Mouse (Mus musculus) thymus, adult 18-20 months (tissue): ENCODE results near the gene Usp47.

Source experiments
- DNase-seq, 2 experiments: peaks; one replicate each; pipeline ENCODE4 v3.0.0; 2022; ENCODE audit warnings: mixed read lengths in 2 of 2

The Usp47 gene

GRCm38 (mm10) chr7:112023150-112023600 is at the start of gene Usp47:
TSS of gene Usp47 (plus strand) at chr7:112023504.
- DNase-seq: peak; percentile 79 to 85

DNA sequence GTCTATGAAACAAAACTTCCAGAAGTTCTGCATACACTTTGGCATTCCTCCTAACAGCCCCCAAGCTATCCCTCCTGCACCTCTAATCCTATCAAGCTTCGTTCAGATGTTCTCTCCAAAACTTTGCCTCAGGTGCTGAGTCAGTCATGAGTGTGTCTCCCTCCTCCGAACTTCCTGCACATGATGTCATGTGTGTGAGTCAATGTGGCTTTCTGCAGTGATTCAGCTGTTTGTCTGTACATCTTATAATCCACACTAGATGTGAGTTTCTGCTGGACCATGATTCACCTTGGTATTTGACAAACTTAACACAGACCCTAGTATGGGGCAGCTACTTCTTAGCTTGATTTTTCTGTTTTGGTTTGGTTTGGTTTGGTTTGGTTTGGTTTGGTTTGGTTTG is 46.9 kb upstream of the Usp47 start:
- no peak for DNase-seq

DNA sequence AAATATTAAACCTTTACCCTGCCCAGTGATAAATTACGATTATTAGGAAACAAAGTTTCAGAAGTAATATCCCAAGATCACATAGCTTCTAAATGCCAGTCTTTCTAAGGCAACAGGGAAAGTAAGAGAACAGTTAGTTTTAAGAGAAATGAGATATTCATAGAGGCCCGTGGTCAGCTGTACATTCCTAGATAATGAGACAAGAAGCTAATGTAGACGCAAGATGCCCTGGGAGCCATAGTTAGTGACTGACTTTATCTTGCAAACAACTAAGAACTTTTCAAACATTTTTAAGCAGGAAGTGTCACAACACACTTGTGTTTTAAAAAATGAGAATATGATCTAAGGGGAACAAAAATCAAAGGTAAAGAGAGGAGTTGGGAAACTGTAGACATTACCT is 45.4 kb upstream of the Usp47 start:
- DNase-seq: no peak

GRCm38 (mm10) chr7:111982296-111982695 is 41.0 kb upstream of the Usp47 start:
- no peak for DNase-seq

GRCm38 (mm10) chr7:111984530-111984929 is 38.8 kb upstream of the Usp47 start:
- DNase-seq: no peak

DNA sequence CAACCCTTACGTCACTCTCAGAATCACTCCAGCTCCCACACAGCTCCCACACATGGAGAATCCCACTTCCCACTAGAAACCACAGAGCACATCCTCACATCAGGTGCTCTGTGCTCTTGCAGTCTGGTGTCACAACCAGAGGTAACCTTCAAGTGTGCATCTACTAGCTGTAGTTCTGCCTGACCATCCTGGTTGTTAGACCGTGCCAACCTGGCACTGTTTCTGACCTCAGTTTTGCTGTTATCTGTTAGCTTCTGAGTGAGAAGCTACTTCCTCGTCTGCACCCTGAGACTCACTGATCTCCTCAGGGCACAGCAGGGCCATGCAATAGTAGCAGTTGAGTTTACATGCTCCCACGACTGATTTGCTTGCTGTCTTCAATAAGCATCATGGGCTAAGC is 38.0 kb upstream of the Usp47 start:
- DNase-seq: no peak

DNA sequence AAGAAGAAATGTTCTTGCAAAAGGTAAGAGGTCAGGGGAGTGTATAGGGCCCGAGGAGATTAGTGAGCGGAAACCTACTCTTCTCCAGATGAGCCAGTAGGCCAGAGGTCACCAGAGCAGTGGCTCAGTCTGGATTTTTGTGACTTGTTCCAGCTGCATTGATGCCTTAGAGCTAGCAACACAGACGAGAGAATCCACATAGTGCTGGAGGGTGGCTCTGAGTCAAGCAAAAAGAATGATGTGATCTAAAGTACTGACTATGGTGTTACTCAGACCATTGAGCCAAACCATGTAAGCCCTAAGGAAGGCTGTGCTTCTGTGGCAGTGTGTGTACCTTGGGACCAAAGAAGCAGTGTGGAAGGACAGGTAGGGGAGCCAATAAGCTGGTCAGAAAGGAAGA is 36.4 kb upstream of the Usp47 start:
- no peak for DNase-seq

GRCm38 (mm10) chr7:111997441-111997840 is 25.9 kb upstream of the Usp47 start:
- no peak for DNase-seq

DNA sequence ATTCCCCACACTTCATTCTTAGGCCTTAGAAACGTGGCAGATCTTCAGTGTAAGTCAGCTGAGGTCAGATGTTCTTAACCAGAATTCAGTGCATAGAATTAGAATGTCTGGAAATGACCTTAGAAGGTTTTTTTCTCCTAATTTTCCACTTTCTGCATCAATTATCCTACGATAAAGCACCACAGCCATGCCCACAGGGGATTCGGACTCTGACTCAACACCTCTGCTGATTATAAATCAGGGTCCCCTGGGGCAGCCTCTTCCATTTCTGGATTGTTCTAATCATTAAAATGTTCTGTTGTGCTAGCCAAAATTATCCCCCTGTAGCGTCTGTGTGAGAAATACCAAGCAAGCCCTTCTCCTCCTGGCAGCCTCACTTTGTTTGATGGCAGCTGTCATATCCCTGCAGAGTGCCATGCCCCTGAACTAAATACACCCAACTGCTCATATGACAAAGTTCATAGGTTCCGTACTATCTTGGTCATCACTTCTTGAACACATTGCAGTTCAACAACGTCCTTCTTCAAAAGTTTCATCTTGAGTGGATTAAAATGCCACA is 24.8 kb upstream of the Usp47 start:
- no peak for DNase-seq

GRCm38 (mm10) chr7:111999376-111999775 is 23.9 kb upstream of the Usp47 start:
- no peak for DNase-seq

DNA sequence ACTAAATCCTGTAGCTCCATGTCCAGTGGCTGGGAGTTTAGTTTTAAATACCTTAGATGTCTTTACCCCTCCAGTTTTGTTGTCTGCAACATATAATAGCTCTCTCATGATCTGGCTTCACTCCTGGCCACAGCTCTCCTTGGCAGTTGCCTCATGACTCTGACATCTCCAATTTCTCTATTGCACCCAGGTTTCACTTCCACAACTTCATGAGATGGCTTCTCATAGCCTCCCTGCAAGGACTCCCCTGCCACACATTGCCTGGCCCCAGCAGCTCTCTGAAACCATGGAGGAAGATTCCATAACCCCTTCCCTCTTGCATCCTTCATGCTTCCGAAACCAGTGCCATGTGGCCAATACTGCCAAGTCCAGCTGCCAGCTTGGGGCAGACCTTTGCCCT is 23.1 kb upstream of the Usp47 start:
- DNase-seq: no peak

- DNase-seq: no peak
Observed at GRCm38 (mm10) chr7:112010511-112010910, 12.8 kb upstream of the Usp47 start.

DNA sequence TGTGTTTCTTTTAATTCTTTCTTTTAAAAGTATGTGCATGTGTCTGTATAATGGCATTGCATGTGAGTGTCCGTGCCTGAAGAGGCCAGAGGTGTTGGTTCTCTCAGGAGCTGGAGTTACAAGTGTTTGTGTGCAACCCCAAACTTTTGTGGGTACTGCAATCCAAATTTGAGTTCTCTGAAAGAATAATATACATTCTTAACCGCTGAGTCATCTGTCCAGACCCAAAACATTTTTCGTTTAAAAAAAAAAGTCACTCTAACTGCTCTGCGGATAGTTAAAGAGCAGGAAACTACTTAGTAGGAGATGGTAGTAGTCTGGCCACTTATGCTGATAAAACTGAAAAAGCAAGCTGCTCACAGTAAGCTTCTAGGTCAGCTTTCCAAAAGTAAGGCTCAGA is 12.3 kb upstream of the Usp47 start:
- no peak for DNase-seq

- DNase-seq: no peak
Observed at GRCm38 (mm10) chr7:112012102-112012501, 11.2 kb upstream of the Usp47 start.

GRCm38 (mm10) chr7:112012621-112013177 is 10.6 kb upstream of the Usp47 start:
- no peak for DNase-seq

- no peak for DNase-seq
Observed at GRCm38 (mm10) chr7:112014148-112014547, 9.2 kb upstream of the Usp47 start.

- no peak for DNase-seq
Observed at GRCm38 (mm10) chr7:112022506-112023149, 676 bp upstream of the Usp47 start.

- peak; percentile 52 to 58 for DNase-seq
Observed at GRCm38 (mm10) chr7:112023601-112024445, 519 bp downstream of the Usp47 start.

- DNase-seq: no peak
Observed at GRCm38 (mm10) chr7:112024446-112024730, 1.1 kb downstream of the Usp47 start.

- DNase-seq: no peak
Observed at GRCm38 (mm10) chr7:112024856-112025255, 1.6 kb downstream of the Usp47 start.

DNA sequence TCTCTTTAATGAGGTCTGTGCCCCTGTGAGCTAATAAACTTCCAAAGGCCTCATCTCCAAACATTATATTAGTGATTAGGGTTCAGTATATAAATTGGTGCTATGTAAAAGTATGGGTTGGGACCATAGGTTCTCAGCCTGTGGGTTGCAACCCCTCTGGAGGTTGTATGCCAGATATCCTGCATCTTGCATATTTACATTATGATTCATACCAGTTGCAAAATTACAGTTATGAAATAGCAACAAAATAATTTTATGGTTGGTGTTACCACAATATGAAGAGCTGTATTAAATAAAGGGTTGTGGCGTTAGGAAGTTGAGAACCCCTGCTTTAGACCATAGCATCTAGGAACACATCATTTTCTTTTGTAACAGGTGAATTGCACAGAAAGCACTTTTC is 7.3 kb downstream of the Usp47 start:
- DNase-seq: no peak

- DNase-seq: no peak
Observed at GRCm38 (mm10) chr7:112035804-112036203, 12.5 kb downstream of the Usp47 start.

GRCm38 (mm10) chr7:112036636-112037035 is 13.3 kb downstream of the Usp47 start:
- no peak for DNase-seq

DNA sequence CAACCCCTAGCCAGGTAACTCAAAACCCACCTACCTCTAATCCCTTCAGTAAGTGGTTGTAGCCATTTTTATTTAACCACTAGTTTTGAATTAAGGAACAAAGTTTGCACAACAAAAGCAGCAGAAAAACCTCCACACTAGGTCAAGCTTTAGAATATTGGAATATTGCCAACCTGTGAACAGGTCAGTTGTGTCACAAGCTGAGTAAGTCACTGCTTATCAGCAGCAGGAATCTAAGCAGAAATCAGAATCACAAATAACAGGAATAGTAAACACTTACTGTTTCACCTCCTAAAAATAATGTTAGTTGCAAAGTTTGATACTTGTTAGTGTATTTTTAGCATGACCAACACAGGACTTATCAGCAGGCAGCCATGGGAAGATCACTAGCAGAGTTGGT is 17.0 kb downstream of the Usp47 start:
- no peak for DNase-seq
